Mouse (Mus musculus): Measurements from ENCODE around the gene Slc22a14. TPM values are rescaled to one million over a fixed set of nuclear protein-coding genes. Genes with fewer than 3 reads are reported as not detected.

Slc22a14 gene
- total RNA-seq, 2 experiments from 2014 or later, result not detected

Other genes with a start within 250 kb of the Slc22a14 start
- gene Acaa1b, start 208.5 kb downstream of the Slc22a14 start, total RNA-seq (2021), result 1 to 10 TPM; 1.3 to 1.7 TPM
- gene Gm47289, start 206.4 kb downstream of the Slc22a14 start, total RNA-seq (2021), result not detected
- not detected for gene Slc22a13, start 156.5 kb downstream of the Slc22a14 start, total RNA-seq (2021)
- gene Oxsr1, start 43.1 kb downstream of the Slc22a14 start, total RNA-seq (2021), result 10 to 100 TPM; 28.9 to 33.6 TPM
- gene Acaa1a, start 25.9 kb downstream of the Slc22a14 start, total RNA-seq (2021), result 10 to 100 TPM; 73.1 to 79.8 TPM
- gene Myd88, start 24.1 kb downstream of the Slc22a14 start, total RNA-seq (2021), result 1 to 10 TPM; 6.2 to 6.5 TPM
- gene Xylb, start 8.2 kb downstream of the Slc22a14 start, total RNA-seq (2021), result 1 to 10 TPM; 3.9 to 4.0 TPM
- gene Acvr2b, start 36.6 kb upstream of the Slc22a14 start, total RNA-seq (2021), result 10 to 100 TPM; 16.5 to 19.3 TPM
- 10 to 100 TPM; 24.1 to 24.7 TPM for gene Exog, start 79.4 kb upstream of the Slc22a14 start, total RNA-seq (2021)
- 1 to 10 TPM; 2.8 to 5.4 TPM for gene Scn5a, start 213.5 kb upstream of the Slc22a14 start, total RNA-seq (2021)

All from left cerebral cortex, postnatal 36 days (tissue).